Mouse (Mus musculus) gastrocnemius, adult 2 months (tissue): ENCODE measurements around the gene Plxnb2. TPM values are rescaled to one million over a fixed set of nuclear protein-coding genes. Genes with fewer than 3 reads are reported as not detected.

Experiments used
- DNase-seq: peaks from one replicate; pipeline ENCODE4 v3.0.0; 2022
- H3K27ac ChIP-seq: fragments of 200-600 bp; 2 replicates; pipeline ENCODE4 v1.8.1; 2022; ENCODE audit warnings: mild to moderate bottlenecking
- H3K4me3 ChIP-seq: fragments of 200-600 bp; 2 replicates; pipeline ENCODE4 v1.8.1; 2022; ENCODE audit warnings: mild to moderate bottlenecking, moderate library complexity
- CTCF ChIP-seq: fragments of 200-600 bp; IDR thresholded peaks from 2 replicates; pipeline ENCODE4 v1.8.1; 2022; ENCODE audit warnings: antibody characterized with exemption, mild to moderate bottlenecking, moderate library complexity
- intact Hi-C: fragments of 180-260 bp; cut with DNase I; formaldehyde crosslinking; loops from one replicate; pipeline ENCODE4 v1.15.1; 2025
- total RNA-seq, 2 experiments: library from RNA; stranded (reverse); gene quantifications; 2 replicates each; pipeline ENCODE4 v1.2.3; 2021

Plxnb2 gene
- total RNA-seq, 2 experiments from 2014 or later, result 8.3 to 8.7 TPM

- peak within 1 kb of the TSS; percentile 100 for H3K4me3 ChIP-seq
- TF ChIP-seq CTCF, result peak; percentile 100; the same call in 1 of the 2 replicates
Measured at GRCm38 (mm10) chr15:89196313-89196706, 15.7 kb upstream of the Plxnb2 start, which contains the start of gene Dennd6b. Gene Dennd6b, minus strand, starts transcription at chr15:89196496.

DNA sequence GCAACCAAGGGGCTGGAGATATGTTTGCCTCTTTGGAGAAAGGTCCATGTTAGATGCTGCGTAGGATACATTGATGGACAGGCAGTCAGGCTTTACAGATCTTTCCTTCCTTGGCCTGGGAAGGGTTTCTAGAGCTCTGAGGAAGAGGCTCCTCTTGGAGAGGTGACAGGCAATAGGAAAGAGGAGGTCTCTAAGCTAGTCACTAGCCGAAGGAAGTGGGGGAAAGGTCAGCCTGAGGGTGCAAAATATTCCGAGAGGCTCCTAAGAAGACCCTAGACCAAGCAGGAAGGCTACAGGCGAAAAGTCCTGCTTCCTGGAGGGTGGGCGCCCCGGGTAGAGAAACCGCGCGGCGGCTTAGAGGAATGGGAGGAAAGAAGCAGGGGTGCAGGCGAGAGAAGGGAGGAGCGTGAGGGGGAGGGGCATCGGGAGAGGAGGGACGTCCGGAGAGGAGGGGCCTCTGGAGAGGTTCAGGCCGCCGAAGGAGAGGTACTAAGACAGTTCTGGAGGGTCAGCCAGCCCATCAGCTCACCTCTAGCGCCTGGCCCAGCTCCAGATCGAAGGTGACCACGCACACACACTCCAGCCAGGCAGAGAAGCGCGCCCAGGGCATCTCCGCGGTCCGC, 15.2 kb upstream of the Plxnb2 start:
- intact Hi-C loops, result loop anchor here (1.0 to 10.0 kb wide), 4 partner anchors 14 to 461 kb away; partner anchors contain the start of genes Brd1 and Mapk12
- TF ChIP-seq CTCF, result no peak
- Histone ChIP-seq H3K27ac (peak overlapping the region; percentile 99), H3K4me3 (peak overlapping the region; percentile 100)
- DNase-seq, result peak; percentile 95

More at GRCm38 (mm10) chr15:89196313-89196706, 15.7 kb upstream of the Plxnb2 start, which contains the start of gene Dennd6b:
- H3K27ac ChIP-seq, result peak within 1 kb of the TSS; percentile 99
- peak; percentile 98 for DNase-seq
- intact Hi-C loops, result loop anchor here (1.0 to 10.0 kb wide), 4 partner anchors 14 to 462 kb away; partner anchors contain the start of genes Brd1 and Mapk12

GRCm38 (mm10) chr15:89195261-89195681, 14.7 kb upstream of the Plxnb2 start:
- no peak for TF ChIP-seq CTCF
- no peak for DNase-seq
- Histone ChIP-seq H3K4me3 (peak overlapping the region; percentile 100), H3K27ac (peak overlapping the region; percentile 99)
- intact Hi-C loops, result loop anchor here (5.0 to 10.0 kb wide), 3 partner anchors 38 to 460 kb away; partner anchors contain the start of genes Brd1 and Mapk12

GRCm38 (mm10) chr15:89184937-89185227, 4.3 kb upstream of the Plxnb2 start:
- no peak for TF ChIP-seq CTCF
- intact Hi-C loops, result no loop called here
- Histone ChIP-seq H3K4me3 (no peak overlapping the region), H3K27ac (no peak overlapping the region)
- DNase-seq, result peak; percentile 18

DNA sequence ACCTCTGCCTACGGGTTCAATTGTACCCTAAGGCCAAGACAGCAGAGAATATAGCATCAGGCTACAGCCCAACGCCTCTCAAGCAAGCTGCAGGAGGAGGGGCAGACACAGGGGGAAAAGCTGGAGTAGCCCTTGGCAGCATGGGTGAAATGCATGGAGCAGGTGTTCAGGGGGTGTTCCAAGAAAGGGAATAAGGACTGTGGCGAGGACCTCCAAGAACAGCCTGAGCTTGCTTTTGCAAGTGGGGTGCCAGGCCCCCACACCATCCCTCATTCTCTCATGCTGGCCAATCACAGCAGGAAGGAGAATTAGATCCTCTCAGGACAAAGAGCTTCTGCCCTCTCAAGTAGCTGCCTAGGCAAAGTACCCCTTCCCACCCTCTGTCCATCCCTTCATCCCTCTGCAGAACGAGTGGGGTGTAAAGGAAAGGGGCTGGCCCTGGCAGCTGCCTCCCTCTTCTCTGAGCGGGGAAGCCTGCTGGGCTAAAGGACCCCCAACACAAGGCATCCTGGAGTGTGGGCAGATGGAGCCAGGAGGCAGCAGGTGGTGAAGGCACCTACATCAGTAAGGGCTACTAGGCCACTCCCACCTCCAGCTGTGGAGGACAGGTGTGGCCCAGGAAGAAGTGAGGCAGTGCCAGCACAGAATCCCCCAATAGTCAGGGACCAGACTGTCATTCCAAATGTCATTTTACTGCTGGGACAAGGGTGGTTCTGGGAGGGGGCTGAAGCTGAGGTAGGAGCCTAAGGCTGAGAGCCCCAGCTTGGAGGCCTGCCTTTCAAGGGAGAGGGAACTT, 3.8 kb upstream of the Plxnb2 start:
- H3K4me3 ChIP-seq, result no peak overlapping the region
- intact Hi-C loops, result no loop called here
- peak; percentile 7 for DNase-seq
- H3K27ac ChIP-seq, result no peak overlapping the region
- TF ChIP-seq CTCF, result no peak

- DNase-seq, result peak; percentile 13
- Histone ChIP-seq H3K4me3 (no peak overlapping the region), H3K27ac (peak overlapping the region; percentile 86; the same call in 1 of the 2 replicates)
- intact Hi-C loops, result no loop called here
- no peak for TF ChIP-seq CTCF
Measured at GRCm38 (mm10) chr15:89182842-89183241, 2.3 kb upstream of the Plxnb2 start.

DNA sequence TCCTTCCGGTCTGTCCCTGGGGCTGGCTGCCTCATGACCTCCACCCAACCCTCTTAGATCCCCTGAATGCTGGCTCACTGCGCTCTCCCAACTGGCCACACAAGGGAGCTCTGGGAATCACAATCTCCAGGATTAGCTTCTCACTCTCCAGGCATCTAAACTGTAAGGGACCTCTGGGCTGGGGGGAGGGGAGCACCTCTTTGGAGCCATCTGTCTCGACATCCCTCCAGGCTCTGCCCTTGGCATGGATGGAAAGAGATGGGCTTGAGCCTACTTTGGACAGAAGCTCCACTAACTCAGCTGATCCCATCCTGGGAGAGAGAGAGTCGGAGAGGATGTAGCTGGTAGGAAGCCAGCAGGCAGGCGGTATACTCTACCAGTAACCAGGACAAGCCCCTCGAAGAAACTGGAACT, 1.7 kb upstream of the Plxnb2 start:
- no peak overlapping the region for H3K4me3 ChIP-seq
- H3K27ac ChIP-seq, result peak overlapping the region; percentile 86
- peak; percentile 54 for DNase-seq
- intact Hi-C loops, result no loop called here
- peak; percentile 13; the same call in 1 of the 2 replicates for TF ChIP-seq CTCF

GRCm38 (mm10) chr15:89181561-89182270, 1.1 kb upstream of the Plxnb2 start:
- intact Hi-C loops, result no loop called here
- DNase-seq, result peak; percentile 20
- Histone ChIP-seq H3K27ac (peak overlapping the region; percentile 86), H3K4me3 (peak overlapping the region; percentile 86)
- peak; percentile 29; the same call in 1 of the 2 replicates for TF ChIP-seq CTCF

- Histone ChIP-seq H3K4me3 (peak overlapping the region; percentile 86), H3K27ac (peak overlapping the region; percentile 86)
- peak; percentile 44 for DNase-seq
- no peak for TF ChIP-seq CTCF
- intact Hi-C loops, result no loop called here
Measured at GRCm38 (mm10) chr15:89180081-89180541, 477 bp downstream of the Plxnb2 start.

DNA sequence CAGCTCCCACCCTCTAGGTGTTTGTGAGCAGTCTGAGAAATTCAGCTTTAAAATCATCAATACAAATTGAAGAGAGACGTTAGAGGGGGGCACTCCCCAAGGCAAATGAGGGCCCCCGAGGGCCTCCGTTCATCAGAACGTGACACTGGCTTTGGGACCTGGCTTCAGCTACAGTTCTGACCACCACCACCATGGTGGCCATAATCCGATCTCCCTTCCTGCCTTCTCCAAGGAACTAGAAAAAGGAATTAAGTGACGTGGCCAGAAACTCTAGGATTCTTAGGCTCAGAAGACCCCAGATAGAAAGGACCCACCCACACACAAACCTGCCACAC, 991 bp downstream of the Plxnb2 start:
- intact Hi-C loops, result no loop called here
- Histone ChIP-seq H3K4me3 (peak overlapping the region; percentile 86), H3K27ac (peak overlapping the region; percentile 86)
- no peak for TF ChIP-seq CTCF
- DNase-seq, result peak; percentile 9

DNA sequence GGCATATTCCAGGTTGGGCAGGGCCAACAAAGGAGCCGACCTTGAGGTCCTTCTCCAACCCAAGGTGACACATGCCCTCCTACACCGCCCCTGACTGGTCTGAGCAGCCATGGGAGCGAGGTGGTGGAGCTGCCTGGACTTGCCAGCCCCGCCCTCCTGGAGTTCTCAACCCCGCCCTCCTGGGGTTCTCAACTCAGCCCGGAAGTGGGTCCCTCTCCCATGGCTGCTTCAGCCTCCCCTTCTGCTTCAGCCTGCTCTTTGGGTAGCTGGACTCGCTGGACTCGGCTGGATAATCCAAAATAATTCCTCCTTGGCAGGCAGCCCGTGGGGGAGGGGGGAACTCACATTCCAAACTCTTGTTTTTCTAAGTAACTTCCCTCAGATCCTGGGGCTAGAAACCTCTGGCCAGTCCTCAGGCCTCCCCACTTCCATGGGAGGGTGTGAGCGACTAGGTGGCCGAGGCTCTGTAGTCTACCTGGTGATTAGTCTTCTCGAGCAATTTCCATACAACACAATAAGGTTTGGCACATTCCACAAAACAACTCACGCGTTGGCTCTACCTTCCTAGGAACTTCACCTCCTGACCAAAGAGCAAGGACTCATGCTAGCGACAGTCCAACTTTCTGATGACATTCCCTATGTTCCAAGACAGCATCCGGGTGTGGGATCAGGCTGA, 1.5 kb downstream of the Plxnb2 start:
- Histone ChIP-seq H3K4me3 (peak overlapping the region; percentile 86), H3K27ac (peak overlapping the region; percentile 86)
- intact Hi-C loops, result no loop called here
- TF ChIP-seq CTCF, result no peak
- peak; percentile 77 for DNase-seq
